Mouse (Mus musculus) left cerebral cortex, adult 18-20 months (tissue): ENCODE measurements at regions not wholly inside any gene's neighbourhood (a gene's known extent, or its start where the extent isn't known, plus 50 kb on each side); places are given as distances from the start of the nearest gene placed in this dataset.

Experiments
- DNase-seq, 2 experiments: peaks; one replicate each; pipeline ENCODE4 v3.0.0; 2021 to 2022; ENCODE audit warnings: low spot score in 2 of 2, mixed read lengths in 1 of 2

GRCm38 (mm10) chr12:67471666-67472065, 249.3 kb upstream of the Mdga2 start:
- no peak for DNase-seq

- DNase-seq: no peak
Observed at GRCm38 (mm10) chr12:67471001-67471400, 248.7 kb upstream of the Mdga2 start.

DNA sequence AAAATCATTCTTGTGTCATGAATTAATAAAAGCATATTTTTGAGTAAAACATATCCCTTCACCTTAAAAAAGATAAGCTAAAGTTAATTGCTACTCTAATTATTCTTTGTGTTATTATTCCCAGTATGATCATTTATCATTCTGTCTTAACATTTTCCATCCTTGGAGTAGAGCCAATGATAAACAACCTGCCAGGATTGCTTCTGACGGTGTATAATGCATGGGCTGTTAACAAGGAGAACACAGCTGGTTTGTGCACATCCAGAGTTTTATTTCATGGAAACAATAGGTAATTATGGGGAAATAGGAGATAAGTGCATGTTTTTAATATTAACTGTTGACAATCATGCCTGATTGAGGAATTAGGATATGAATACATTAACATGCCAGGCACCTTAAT, 226.8 kb upstream of the Mdga2 start:
- DNase-seq: no peak

DNA sequence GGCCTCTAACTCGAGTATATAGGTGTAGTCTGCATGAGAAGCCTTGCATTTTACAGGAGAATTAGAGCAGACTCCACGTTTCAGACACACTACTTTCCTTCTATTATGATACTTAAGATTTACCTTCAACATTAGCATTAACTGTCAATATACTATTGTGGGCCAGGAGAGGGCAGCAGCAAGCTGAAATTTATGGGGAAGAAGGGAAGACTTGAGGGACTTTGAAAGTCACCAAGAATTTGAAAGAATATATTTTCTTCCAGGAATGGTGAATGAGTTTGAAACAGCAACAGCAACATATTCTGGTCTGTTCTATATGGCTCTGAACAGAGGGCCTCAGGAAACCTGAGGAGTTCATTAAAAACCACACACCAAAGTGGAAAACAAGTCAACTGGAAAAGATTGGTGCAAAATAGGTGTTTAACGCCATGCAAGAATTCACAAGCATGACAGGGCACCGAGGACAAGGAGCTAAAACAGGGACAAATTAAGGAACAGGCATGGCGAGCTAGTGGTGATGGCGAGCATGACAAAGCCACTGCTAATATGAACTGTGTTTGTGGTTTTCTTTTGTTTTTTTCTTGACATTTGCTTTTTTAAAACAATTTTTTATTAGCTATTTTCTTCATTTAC, 208.1 kb upstream of the Mdga2 start:
- DNase-seq: peak; percentile 53 to 62

- DNase-seq: no peak
Observed at GRCm38 (mm10) chr12:67426801-67427200, 204.5 kb upstream of the Mdga2 start.

- no peak for DNase-seq
Observed at GRCm38 (mm10) chr12:67399537-67399936, 177.2 kb upstream of the Mdga2 start.

- DNase-seq: no peak
Observed at GRCm38 (mm10) chr12:67374530-67374929, 152.2 kb upstream of the Mdga2 start.

GRCm38 (mm10) chr12:67348551-67348950, 126.2 kb upstream of the Mdga2 start:
- DNase-seq: no peak

DNA sequence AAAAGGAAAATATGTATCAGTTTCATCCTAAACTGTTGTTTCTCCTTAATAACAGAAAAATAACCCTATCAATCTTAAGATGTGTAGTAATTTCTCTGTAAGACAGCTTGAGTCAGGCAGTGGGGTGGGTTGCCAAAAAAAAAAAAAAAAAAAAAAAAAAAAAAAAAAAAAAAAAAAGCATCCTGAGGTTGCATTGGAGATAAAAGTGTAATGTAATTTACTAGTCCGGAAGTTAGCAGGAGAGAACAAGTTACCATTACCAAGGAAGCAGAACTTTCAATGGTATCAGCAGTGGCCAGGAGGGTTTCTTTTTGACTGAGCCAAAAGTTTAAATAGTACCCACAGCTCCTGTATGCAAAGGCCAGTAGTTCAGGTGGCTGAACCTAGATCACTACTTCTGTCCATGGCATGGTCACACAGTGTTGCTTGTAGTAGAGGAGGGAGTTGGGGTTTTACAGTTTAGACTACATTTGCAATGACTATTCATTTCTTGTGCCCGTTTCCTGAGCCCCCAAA, 110.2 kb upstream of the Mdga2 start:
- DNase-seq: no peak

- DNase-seq: no peak
Observed at GRCm38 (mm10) chr12:67326326-67326725, 104.0 kb upstream of the Mdga2 start.

GRCm38 (mm10) chr12:67325799-67326198, 103.5 kb upstream of the Mdga2 start:
- DNase-seq: no peak

DNA sequence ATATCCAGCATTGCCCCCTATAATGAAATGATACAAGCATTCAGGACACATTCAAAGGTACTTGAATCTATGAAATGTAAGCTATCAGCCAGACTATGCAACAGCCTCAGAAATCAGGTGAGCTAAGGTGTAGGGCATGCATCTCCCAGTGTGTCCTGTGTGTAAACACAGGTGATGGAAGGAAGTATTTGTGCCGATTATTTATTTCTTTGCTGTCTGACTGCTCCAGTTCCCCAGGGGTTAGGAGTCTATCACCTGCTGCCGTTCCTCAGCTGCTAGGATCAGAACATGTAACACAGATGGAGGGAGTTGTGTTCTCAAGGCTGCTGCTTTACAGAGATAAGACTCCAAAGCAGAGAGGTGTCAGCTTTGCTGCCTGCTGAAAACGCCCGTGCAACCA, 103.0 kb upstream of the Mdga2 start:
- no peak for DNase-seq

DNA sequence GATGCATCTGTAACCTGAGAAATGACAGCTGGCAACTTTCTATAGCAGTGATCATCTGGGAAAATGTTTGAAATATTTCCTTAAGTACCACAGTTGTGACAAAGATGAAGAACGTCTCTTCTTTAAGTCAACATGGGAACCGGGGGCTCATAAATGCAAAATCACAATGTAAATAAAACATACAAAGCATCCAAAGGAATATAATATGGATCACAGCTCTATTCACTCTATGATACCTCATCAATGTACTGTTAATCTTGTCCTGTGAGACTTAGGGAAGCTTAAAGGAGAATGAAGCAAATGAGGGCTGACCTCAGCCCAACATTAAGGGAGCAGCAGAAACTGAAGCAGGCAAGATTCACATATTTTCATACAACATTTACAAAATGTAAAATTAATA, 96.3 kb upstream of the Mdga2 start:
- no peak for DNase-seq

- DNase-seq: no peak
Observed at GRCm38 (mm10) chr12:67300245-67300644, 77.9 kb upstream of the Mdga2 start.

- DNase-seq: no peak
Observed at GRCm38 (mm10) chr12:67290054-67290453, 67.7 kb upstream of the Mdga2 start.

DNA sequence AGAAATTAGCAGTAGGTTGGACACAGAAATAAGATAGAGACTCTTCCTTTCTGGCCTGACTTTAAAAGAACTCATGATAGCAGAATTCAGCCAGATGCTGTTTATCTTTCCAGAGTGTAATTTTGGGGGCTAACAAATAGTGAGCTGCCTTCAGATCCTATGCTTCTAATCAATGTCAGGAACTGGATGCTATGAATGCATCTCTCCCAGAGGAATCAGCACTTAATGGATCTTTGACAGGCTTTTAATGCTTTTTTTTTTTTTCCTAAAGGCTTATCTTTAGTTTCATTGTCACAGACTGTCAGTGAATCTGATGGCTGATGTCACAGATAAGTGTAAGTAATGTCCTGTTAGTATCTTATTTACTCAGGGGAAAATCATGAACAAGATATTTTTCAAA, 50.5 kb upstream of the Mdga2 start:
- DNase-seq: no peak

GRCm38 (mm10) chr12:67272329-67272728, 50.0 kb upstream of the Mdga2 start:
- DNase-seq: no peak
